Mouse (Mus musculus) hindbrain, embryonic 14.5 days (tissue): Measurements from ENCODE around the gene Vmn2r94. TPM values are rescaled to one million over a fixed set of nuclear protein-coding genes. Genes with fewer than 3 reads are reported as not detected.

ENCODE experiments used
- ATAC-seq: fragments of 200-750 bp; cut with Nextera tagmentation; 2 replicates; pipeline ENCODE4 v1.8.0; 2017; ENCODE audit warnings: moderate number of reproducible peaks, mild to moderate bottlenecking, moderate TSS enrichment, moderate library complexity; ENCODE audit not compliant: low FRiP score
- DNase-seq: peaks from one replicate; pipeline ENCODE4 v3.0.0-alpha.2; 2015; ENCODE audit warnings: low spot score
- H3K27ac ChIP-seq: fragments of 300-500 bp; sonication (generic); 2 replicates; pipeline ENCODE4 v1.5.1; 2014; ENCODE audit warnings: mild to moderate bottlenecking, moderate library complexity
- H3K27me3 ChIP-seq: fragments of 300-500 bp; sonication (generic); 2 replicates; pipeline ENCODE4 v1.6.1; 2014; ENCODE audit warnings: mild to moderate bottlenecking, low read length, mixed read lengths; ENCODE audit not compliant: control insufficient read depth, insufficient read depth
- H3K36me3 ChIP-seq: fragments of 300-500 bp; sonication (generic); replicated peaks from 2 replicates; pipeline ENCODE4 v1.6.1; 2014; ENCODE audit not compliant: control insufficient read depth, insufficient read depth
- H3K4me1 ChIP-seq: fragments of 300-500 bp; sonication (generic); replicated peaks from 2 replicates; pipeline ENCODE4 v1.6.1; 2014; ENCODE audit warnings: antibody characterized with exemption, low read length, mixed read lengths; ENCODE audit not compliant: control insufficient read depth, insufficient read depth
- H3K4me2 ChIP-seq: fragments of 300-500 bp; sonication (generic); replicated peaks from 2 replicates; pipeline ENCODE4 v1.6.1; 2014; ENCODE audit warnings: mild to moderate bottlenecking, moderate library complexity
- H3K4me3 ChIP-seq: fragments of 300-500 bp; sonication (generic); replicated peaks from 2 replicates; pipeline ENCODE4 v1.5.1; 2014; ENCODE audit warnings: mild to moderate bottlenecking, low read length
- H3K9ac ChIP-seq: fragments of 300-500 bp; sonication (generic); 2 replicates; pipeline ENCODE4 v1.6.1; 2014
- H3K9me3 ChIP-seq: fragments of 300-500 bp; sonication (generic); 2 replicates; pipeline ENCODE4 v1.6.1; 2016; ENCODE audit warnings: low read length; ENCODE audit not compliant: control insufficient read depth
- WGBS: fragments of 180-500 bp; shearing (Covaris S2); extraction: QIAGEN DNeasy Blood & Tissue Kit; methylation state at CpG from one replicate; pipeline ENCODE4 v1.1.7; 2014; 5-methylcytosine and 5-hydroxymethylcytosine counted together
- polyA plus RNA-seq: library from polyadenylated mRNA; unstranded; fragments of >200 nt; fragmentation: Nextera tagmentation; extraction: Ambion mirVana; gene quantifications from 2 replicates; pipeline ENCODE4 v1.2.1, GENCODE M21; 2014

Vmn2r94 gene
- not detected in 2 replicates for polyA plus RNA-seq

- Histone ChIP-seq H3K4me3 (no peak within 1 kb of the TSS), H3K9me3 (peaks cover 11% of the 10 kb centered on the region; the same call in 1 of the 2 replicates), H3K27me3 (no peaks in the 10 kb centered on the region), H3K27ac (no peak within 1 kb of the TSS), H3K4me2 (no peak within 1 kb of the TSS), H3K36me3 (no peaks in the 10 kb centered on the region), H3K9ac (no peak within 1 kb of the TSS), H3K4me1 (no peaks in the 10 kb centered on the region)
- DNase-seq (no peak), ATAC-seq (no peak)
- WGBS = 71% methylated on average over 2 of the region's 2 CpGs
Observed at GRCm38 (mm10) chr17:18277656-18278055, at the start of gene Vmn2r94. TSS of gene Vmn2r94 (minus strand) at chr17:18277756.

GRCm38 (mm10) chr17:18323031-18323430 is 45.5 kb upstream of the Vmn2r94 start:
- ATAC-seq (no peak), DNase-seq (no peak)
- Histone ChIP-seq H3K36me3 (no peaks in the 10 kb centered on the region), H3K9me3 (peaks cover 21% of the 10 kb centered on the region; the same call in 1 of the 2 replicates), H3K9ac (no peak overlapping the region), H3K27me3 (no peaks in the 10 kb centered on the region), H3K27ac (no peak overlapping the region), H3K4me3 (no peak overlapping the region), H3K4me1 (no peaks in the 10 kb centered on the region), H3K4me2 (no peak overlapping the region)
- WGBS = 98% methylated on average over 2 of the region's 2 CpGs

GRCm38 (mm10) chr17:18297799-18298198 is 20.2 kb upstream of the Vmn2r94 start, which contains the start of gene Vmn2r93:
TSS of gene Vmn2r93 (plus strand) at chr17:18298099.
- no peak for ATAC-seq
- no peak within 1 kb of the TSS for H3K4me2 ChIP-seq
- WGBS = 44% methylated on average over 1 of the region's 1 CpGs

GRCm38 (mm10) chr17:18236931-18237330 is 40.6 kb downstream of the Vmn2r94 start:
- Histone ChIP-seq H3K27me3 (no peaks in the 10 kb centered on the region), H3K4me2 (no peak overlapping the region), H3K4me1 (no peaks in the 10 kb centered on the region), H3K9ac (no peak overlapping the region), H3K27ac (no peak overlapping the region), H3K9me3 (peaks cover 3% of the 10 kb centered on the region; the same call in 1 of the 2 replicates), H3K36me3 (no peaks in the 10 kb centered on the region), H3K4me3 (no peak overlapping the region)
- WGBS = 79% methylated on average over 13 of the region's 14 CpGs
- ATAC-seq = no peak
- no peak for DNase-seq

More at GRCm38 (mm10) chr17:18297799-18298198, 20.2 kb upstream of the Vmn2r94 start, which contains the start of gene Vmn2r93:
- Histone ChIP-seq H3K9me3 (peaks cover 21% of the 10 kb centered on the region), H3K36me3 (no peaks in the 10 kb centered on the region), H3K4me3 (no peak within 1 kb of the TSS), H3K27ac (no peak within 1 kb of the TSS), H3K27me3 (no peaks in the 10 kb centered on the region), H3K9ac (no peak within 1 kb of the TSS), H3K4me1 (no peaks in the 10 kb centered on the region)
- no peak for DNase-seq

GRCm38 (mm10) chr17:18231996-18232395 is 45.6 kb downstream of the Vmn2r94 start:
- ATAC-seq (no peak), DNase-seq (no peak)
- no peaks in the 10 kb centered on the region for H3K4me1 ChIP-seq
- no peak overlapping the region for H3K4me2 ChIP-seq
- H3K9me3 ChIP-seq = no peaks in the 10 kb centered on the region
- H3K27me3 ChIP-seq = no peaks in the 10 kb centered on the region
- no peak overlapping the region for H3K27ac ChIP-seq
- H3K36me3 ChIP-seq = no peaks in the 10 kb centered on the region
- 71% methylated on average over 2 of the region's 2 CpGs for WGBS
- H3K4me3 ChIP-seq = no peak overlapping the region
- H3K9ac ChIP-seq = no peak overlapping the region

- no peaks in the 10 kb centered on the region for H3K27me3 ChIP-seq
- peaks cover 16% of the 10 kb centered on the region for H3K9me3 ChIP-seq
- no peaks in the 10 kb centered on the region for H3K4me1 ChIP-seq
- ATAC-seq (no peak), DNase-seq (no peak)
- no peaks in the 10 kb centered on the region for H3K36me3 ChIP-seq
- H3K4me3 ChIP-seq = no peak overlapping the region
- no peak overlapping the region for H3K4me2 ChIP-seq
- no peak overlapping the region for H3K27ac ChIP-seq
- H3K9ac ChIP-seq = no peak overlapping the region
Observed at GRCm38 (mm10) chr17:18221300-18221699, 56.3 kb downstream of the Vmn2r94 start.

Other genes with a start within 250 kb of the Vmn2r94 start
- not detected in 2 replicates for gene Vmn2r124, start 228.3 kb downstream of the Vmn2r94 start, polyA plus RNA-seq
- not detected in 2 replicates for gene Vmn2r91, start 192.7 kb downstream of the Vmn2r94 start, polyA plus RNA-seq
- not detected in 2 replicates for gene Vmn2r92, start 125.9 kb downstream of the Vmn2r94 start, polyA plus RNA-seq
- gene Vmn2r93, start 20.3 kb upstream of the Vmn2r94 start, polyA plus RNA-seq = not detected in 2 replicates
- gene Vmn2r95, start 146.3 kb upstream of the Vmn2r94 start, polyA plus RNA-seq = not detected in 2 replicates